Mouse (Mus musculus): ENCODE measurements at regions not wholly inside any gene's neighbourhood (a gene's known extent, or its start where the extent isn't known, plus 50 kb on each side); places are given as distances from the start of the nearest gene placed in this dataset.

DNA sequence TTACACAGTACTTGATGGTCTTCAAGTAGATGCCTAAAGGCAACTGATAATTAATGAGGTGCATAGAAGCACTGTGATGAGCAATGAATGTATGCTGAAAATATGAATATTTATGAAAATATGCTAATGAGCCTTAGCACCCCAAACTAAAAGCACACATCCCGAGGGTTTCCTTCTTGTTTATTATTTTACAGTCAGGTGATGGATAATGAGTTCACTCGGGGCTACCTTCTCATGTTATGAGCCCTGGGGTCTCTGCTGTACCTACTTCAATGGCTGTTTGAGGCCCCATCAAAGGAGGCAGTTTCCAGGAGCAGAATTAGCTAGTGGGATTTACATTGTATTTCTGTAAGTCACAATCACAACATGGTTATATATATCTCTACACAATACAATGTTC, 371.6 kb downstream of the Gpam start:
- TF ChIP-seq CTCF (IDR thresholded peaks at IDR 0.05): no peak
- no peak for TF ChIP-seq EP300 (IDR thresholded peaks at IDR 0.05)

All from lung, postnatal 0 days (tissue).